Mouse (Mus musculus): ENCODE results near the gene Zkscan8. TPM values are rescaled to one million over a fixed set of nuclear protein-coding genes. Genes with fewer than 3 reads are reported as not detected.

Zkscan8 gene
- total RNA-seq, 2 experiments from 2014 or later, result 15.0 to 15.6 TPM

Other genes with a start within 250 kb of the Zkscan8 start
- gene Gpx5, start 238.4 kb downstream of the Zkscan8 start, total RNA-seq (2021), result not detected
- gene Gpx6, start 219.0 kb downstream of the Zkscan8 start, total RNA-seq (2021), result not detected
- gene Olfr1367, start 184.2 kb downstream of the Zkscan8 start, total RNA-seq (2021), result not detected
- 1 to 10 TPM; 8.2 to 8.5 TPM for gene Zscan12, start 168.3 kb downstream of the Zkscan8 start, total RNA-seq (2021)
- gene Zkscan3, start 128.4 kb downstream of the Zkscan8 start, total RNA-seq (2021), result 10 to 100 TPM; 30.4 to 34.4 TPM
- under 1 TPM; 0.29 to 0.49 TPM for gene Pgbd1, start 90.1 kb downstream of the Zkscan8 start, total RNA-seq (2021)
- 10 to 100 TPM; 18.3 to 19.0 TPM for gene Zscan26, start 77.4 kb downstream of the Zkscan8 start, total RNA-seq (2021)
- gene Nkapl, start 62.6 kb downstream of the Zkscan8 start, total RNA-seq (2021), result under 1 TPM; 0.41 to 0.81 TPM
- 1 to 10 TPM; 1.2 to 1.5 TPM for gene Zkscan4, start 52.2 kb downstream of the Zkscan8 start, total RNA-seq (2021)
- gene Gm10065, start 51.7 kb downstream of the Zkscan8 start, total RNA-seq (2021), result not detected
- gene AK157302, start 35.9 kb downstream of the Zkscan8 start, total RNA-seq (2021), result 10 to 100 TPM; 10.2 to 12.5 TPM
- gene Gm11273, start 29.7 kb downstream of the Zkscan8 start, total RNA-seq (2021), result 10 to 100 TPM; 76.0 to 91.1 TPM
- not detected for gene Olfr1366, start 11.7 kb upstream of the Zkscan8 start, total RNA-seq (2021)
- not detected for gene Olfr1535, start 28.8 kb upstream of the Zkscan8 start, total RNA-seq (2021)
- not detected for gene Olfr1364, start 50.6 kb upstream of the Zkscan8 start, total RNA-seq (2021)
- not detected for gene Olfr1362, start 82.9 kb upstream of the Zkscan8 start, total RNA-seq (2021)
- not detected for gene Olfr11, start 111.4 kb upstream of the Zkscan8 start, total RNA-seq (2021)
- gene Olfr1361, start 132.3 kb upstream of the Zkscan8 start, total RNA-seq (2021), result not detected
- gene Olfr1360, start 146.3 kb upstream of the Zkscan8 start, total RNA-seq (2021), result not detected
- gene Olfr1359, start 167.0 kb upstream of the Zkscan8 start, total RNA-seq (2021), result not detected
- gene Hist1h2bl, start 185.0 kb upstream of the Zkscan8 start, total RNA-seq (2021), result 100 to 1,000 TPM; 362 to 482 TPM
- 100 to 1,000 TPM; 297 to 368 TPM for gene Hist1h2ai, start 185.3 kb upstream of the Zkscan8 start, total RNA-seq (2021)
- gene Hist1h3h, start 186.5 kb upstream of the Zkscan8 start, total RNA-seq (2021), result 100 to 1,000 TPM; 508 to 651 TPM
- 100 to 1,000 TPM; 101 to 150 TPM for gene Hist1h2bm, start 190.9 kb upstream of the Zkscan8 start, total RNA-seq (2021)
- 10 to 100 TPM; 70.8 to 87.9 TPM for gene Hist1h4j, start 203.9 kb upstream of the Zkscan8 start, total RNA-seq (2021)
- gene Hist1h4k, start 219.4 kb upstream of the Zkscan8 start, total RNA-seq (2021), result 1,000 to 10,000 TPM in 1 of 2 experiments, 100 to 1,000 TPM in 1; 854 to 1,164 TPM
- gene Hist1h2ak, start 222.7 kb upstream of the Zkscan8 start, total RNA-seq (2021), result 100 to 1,000 TPM; 131 to 185 TPM
- gene Hist1h2bn, start 223.0 kb upstream of the Zkscan8 start, total RNA-seq (2021), result 100 to 1,000 TPM; 211 to 286 TPM
- gene Hist1h1b, start 249.5 kb upstream of the Zkscan8 start, total RNA-seq (2021), result 100 to 1,000 TPM; 246 to 294 TPM

Measured in gastrocnemius, postnatal 4 days (tissue).